In the genomic region with DNA sequence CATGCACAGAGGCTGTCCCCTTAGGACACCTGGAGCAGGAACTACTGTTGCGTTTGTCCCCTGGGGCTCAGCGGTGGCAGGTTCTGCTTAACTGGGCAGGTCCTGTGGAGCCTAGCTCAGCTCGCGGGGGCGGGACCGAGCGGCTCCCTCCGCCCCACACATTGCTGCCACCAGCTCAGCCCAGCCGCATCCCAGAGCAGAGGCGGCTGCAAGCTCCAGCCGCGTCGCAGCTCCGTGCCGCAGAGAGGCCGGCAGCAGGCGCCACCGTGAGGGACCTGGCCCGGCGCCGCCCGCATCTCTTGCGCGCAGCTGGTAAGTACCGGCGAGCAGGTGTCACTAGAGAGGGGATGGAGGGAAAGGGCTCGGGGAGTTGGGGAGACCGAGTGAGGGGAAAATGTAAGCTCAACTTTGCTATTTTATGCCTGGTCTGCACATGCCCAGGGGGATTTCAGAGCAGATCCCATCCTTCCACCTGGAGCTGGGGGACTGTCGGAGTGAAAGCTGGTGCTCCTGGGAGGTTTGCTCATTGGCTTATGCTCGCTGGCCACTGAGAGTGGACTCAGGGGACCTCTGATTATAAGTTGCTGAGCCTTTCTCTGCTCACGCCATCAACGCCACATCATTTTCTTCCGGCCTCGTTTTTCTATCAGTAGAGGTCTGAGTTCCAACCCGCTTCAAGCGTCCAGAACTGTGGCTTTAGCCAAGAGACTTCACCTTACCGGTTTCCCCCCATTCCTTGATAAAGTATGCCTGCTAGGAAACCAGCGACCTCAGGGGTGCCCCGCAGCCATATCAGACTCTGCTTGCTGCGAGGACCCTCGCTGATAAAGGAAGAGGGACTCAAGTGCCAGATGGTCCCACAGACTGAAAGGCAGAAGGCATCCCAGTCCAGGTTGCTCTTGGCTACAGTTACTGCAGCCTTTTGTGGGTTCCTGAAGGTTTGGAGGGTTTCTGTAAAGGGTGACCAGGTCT, we compare ENCODE assay signal across 8 mouse cellular contexts. TPM values are rescaled to one million over a fixed set of nuclear protein-coding genes. Genes with fewer than 3 reads are reported as not detected.
A peak's percentile ranks its signal among the peaks of the same experiment; 100 is the strongest.
DNase-seq lines count a peak whose midpoint lies in the region; ATAC-seq lines count a peak whose summit lies in the region.

TSS of gene Pkib (plus strand) at position 86 of the 972 bp plus-strand sequence.

- H3K27me3 ChIP-seq in limb, embryonic 10.5 days (ENCODE audit: low read depth, poor library complexity, severe bottlenecking), result peaks cover 27% of the 10 kb centered on the region

- ATAC-seq in granulocyte monocyte progenitor cell, adult 5-6 weeks (replicated peaks; ENCODE audit: poor library complexity, severe bottlenecking), result peak; percentile 92
- ATAC-seq in erythroid progenitor cell, adult 5-6 weeks (replicated peaks; ENCODE audit: low FRiP score, poor library complexity, severe bottlenecking), result no peak

- no peak within 1 kb of the TSS for H3K27ac ChIP-seq in limb, embryonic 10.5 days

- H3K9me3 ChIP-seq in limb, embryonic 10.5 days (replicated peaks), result no peaks in the 10 kb centered on the region

- 2% methylated on average over 41 of the region's 41 CpGs for WGBS in limb, embryonic 10.5 days

- peaks cover 10% of the 10 kb centered on the region for H3K4me1 ChIP-seq in limb, embryonic 10.5 days

- H3K36me3 ChIP-seq in limb, embryonic 10.5 days, result no peaks in the 10 kb centered on the region

- H3K4me3 ChIP-seq in limb, embryonic 10.5 days, result peak within 1 kb of the TSS; percentile 49

- DNase-seq in adrenal gland, postnatal 25 days, result peak; percentile 50
- DNase-seq in embryo, embryonic 10.5 days (ENCODE audit: low spot score), result peak; percentile 58
- peak; percentile 29 to 39 for DNase-seq in kidney, adult 8-10 months
- DNase-seq in limb, embryonic 10.5 days (ENCODE audit: low spot score), result peak; percentile 60
- peak; percentile 63 for DNase-seq in mesoderm, embryonic 11.5 days (ENCODE audit: low read depth, low spot score)
- DNase-seq in spleen, adult 12 weeks (ENCODE audit: low spot score), result peak; percentile 51

RNA-seq across cellular contexts. Expression of gene Pkib, which starts in this region (rescaled TPM):
- 0.67 and 0.76 TPM in 2 replicates for total RNA-seq in adrenal gland, postnatal 25 days (2021)
- total RNA-seq in granulocyte monocyte progenitor cell, adult 5-6 weeks (2014; fragmentation: Nextera tagmentation), result 22.2 and 33.2 TPM in 2 replicates
- 19.0 and 21.4 TPM in 2 replicates for total RNA-seq in granulocyte monocyte progenitor cell, adult 5-6 weeks (2017)
- 0.30 TPM in 1 of 2 replicates, not detected in the other for polyA plus RNA-seq in limb, embryonic 10.5 days (2016; fragmentation: Nextera tagmentation; extraction: Ambion mirVana)
- 11.2 TPM in 1 of 2 replicates, not detected in the other for total RNA-seq in erythroid progenitor cell, adult 5-6 weeks (2015; ENCODE audit: low replicate concordance)
- total RNA-seq in erythroid progenitor cell, adult 5-6 weeks (2017; ENCODE audit: low replicate concordance), result under 0.01 TPM in 1 of 2 replicates, not detected in the other

Comparison
In these comparisons a context has a peak if more than half of its experiments do, and no peak if none do; other contexts are left out.
1. Peak in DNase-seq in adrenal gland, postnatal 25 days; RNA of the gene not detected or under 1 TPM.
2. Peak in DNase-seq and H3K4me3 ChIP-seq in limb, embryonic 10.5 days; RNA of the gene not detected or under 1 TPM.